Mouse (Mus musculus) adrenal gland (tissue): Measurements from ENCODE around the gene Aldh3b1.

Experiments
- intact Hi-C: fragments of 180-260 bp; cut with DNase I; formaldehyde crosslinking; loops from one replicate; pipeline ENCODE4 v1.15.1; 2025

Aldh3b1 gene

DNA sequence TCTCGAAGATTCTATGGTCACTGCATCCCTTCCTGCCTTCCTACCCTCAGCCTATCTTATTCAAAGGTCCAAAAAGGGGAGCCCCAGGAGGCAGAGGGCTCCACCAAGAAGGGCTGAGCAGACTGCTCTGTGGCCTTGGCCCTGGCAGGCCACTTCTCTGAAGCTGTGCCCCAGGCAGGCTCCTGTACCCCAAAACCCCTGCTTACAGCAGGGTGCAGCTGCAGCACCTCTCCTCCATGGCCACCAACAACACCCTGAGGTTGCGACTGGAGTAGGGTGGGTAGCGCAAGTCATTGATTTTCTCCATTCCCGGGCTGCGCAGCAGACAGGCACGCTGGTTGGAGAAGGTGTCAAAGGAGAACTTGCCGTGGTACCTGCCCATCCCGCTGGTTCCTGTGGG, 15.9 kb downstream of the Aldh3b1 start:
- intact Hi-C loops = no loop called here

DNA sequence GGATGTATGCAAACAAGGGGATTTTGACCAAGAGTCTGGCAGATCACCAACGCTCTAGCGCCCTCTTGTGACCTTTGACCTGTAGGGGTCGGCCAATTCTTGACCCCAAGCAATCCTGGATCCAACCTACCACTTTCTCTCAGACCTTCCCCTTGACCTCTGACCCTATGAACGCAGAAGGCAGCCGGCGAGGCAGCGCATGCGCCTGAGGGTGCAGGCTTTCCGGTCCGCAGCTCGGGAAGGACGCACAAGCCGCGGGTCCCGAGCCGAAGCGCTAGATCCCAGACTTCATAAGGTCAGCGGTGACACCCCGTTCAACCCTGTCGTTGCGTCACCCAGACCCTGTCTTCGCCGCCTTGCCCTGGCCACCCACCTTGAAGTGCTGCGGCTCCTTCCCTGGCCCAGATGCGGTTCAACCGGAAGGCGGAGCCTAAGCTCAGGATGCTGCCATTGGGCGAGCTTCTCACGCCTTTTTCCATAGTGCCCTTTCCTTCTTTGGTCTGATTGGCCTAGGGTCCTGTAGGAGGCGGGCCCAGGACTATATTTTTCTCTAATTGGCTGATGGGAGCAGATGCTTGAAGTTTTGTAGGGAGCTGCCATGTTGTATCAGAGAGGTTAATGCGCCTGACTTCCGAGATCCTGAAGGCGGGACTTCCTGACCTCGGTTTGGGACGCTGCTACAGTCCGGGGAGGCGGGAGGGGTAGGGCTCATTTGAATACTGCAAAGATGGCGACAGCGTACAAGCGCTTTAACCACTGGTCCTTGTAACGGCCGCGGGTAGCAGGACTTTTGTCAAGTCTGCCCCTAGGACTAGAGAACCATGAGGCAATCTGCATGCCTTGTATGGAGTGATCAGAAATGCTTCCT, 17.0 kb downstream of the Aldh3b1 start, which contains the start of gene Ndufs8:
Gene Ndufs8 (minus strand): TSS at position 438 of the 868 bp plus-strand sequence.
- intact Hi-C loops = no loop called here

- intact Hi-C loops = no loop called here
Observed at GRCm38 (mm10) chr19:3910206-3910605, 19.4 kb downstream of the Aldh3b1 start.

- intact Hi-C loops = no loop called here
Observed at GRCm38 (mm10) chr19:3907876-3908660, 21.5 kb downstream of the Aldh3b1 start.

- intact Hi-C loops = no loop called here
Observed at GRCm38 (mm10) chr19:3906795-3907786, 22.5 kb downstream of the Aldh3b1 start, which contains the start of gene Tcirg1. TSS of gene Tcirg1 (minus strand) at chr19:3907133.

DNA sequence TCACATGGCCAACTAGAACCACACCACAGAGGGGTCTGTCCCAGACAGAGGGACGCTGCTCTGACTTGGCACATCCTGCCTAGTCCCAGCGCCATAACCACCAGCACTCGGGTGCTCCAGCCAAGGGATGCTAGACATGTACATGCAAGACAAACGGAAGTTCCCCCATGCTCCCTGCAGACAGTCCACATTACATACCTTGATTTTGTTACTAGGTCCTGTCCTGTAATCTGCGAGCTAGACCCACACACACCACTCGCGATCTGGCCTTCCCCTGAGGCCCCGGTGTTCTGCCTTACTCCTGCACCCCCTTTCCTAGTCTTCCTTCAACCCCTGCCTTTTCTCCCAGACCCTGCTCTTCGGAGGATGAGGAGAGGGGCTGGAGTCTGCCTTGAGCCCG, 23.3 kb downstream of the Aldh3b1 start:
- intact Hi-C loops = no loop called here

- intact Hi-C loops = no loop called here
Observed at GRCm38 (mm10) chr19:3905261-3905969, 24.2 kb downstream of the Aldh3b1 start.

DNA sequence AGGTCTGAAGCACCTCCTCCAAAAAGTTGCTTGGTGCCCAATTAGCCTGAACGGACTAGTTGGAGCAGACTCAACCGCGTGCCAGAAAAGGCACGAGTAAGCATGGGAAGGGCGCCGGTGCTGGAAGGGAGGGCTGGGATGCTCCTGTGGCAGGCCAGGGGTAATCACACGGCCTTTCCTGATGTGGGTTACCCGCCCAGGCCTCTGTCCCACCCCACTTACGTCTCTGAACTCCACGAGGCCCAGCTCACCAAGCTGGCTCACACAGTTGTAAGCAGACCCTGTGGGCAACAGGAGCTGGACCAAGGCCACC, 25.3 kb downstream of the Aldh3b1 start:
- intact Hi-C loops = no loop called here

DNA sequence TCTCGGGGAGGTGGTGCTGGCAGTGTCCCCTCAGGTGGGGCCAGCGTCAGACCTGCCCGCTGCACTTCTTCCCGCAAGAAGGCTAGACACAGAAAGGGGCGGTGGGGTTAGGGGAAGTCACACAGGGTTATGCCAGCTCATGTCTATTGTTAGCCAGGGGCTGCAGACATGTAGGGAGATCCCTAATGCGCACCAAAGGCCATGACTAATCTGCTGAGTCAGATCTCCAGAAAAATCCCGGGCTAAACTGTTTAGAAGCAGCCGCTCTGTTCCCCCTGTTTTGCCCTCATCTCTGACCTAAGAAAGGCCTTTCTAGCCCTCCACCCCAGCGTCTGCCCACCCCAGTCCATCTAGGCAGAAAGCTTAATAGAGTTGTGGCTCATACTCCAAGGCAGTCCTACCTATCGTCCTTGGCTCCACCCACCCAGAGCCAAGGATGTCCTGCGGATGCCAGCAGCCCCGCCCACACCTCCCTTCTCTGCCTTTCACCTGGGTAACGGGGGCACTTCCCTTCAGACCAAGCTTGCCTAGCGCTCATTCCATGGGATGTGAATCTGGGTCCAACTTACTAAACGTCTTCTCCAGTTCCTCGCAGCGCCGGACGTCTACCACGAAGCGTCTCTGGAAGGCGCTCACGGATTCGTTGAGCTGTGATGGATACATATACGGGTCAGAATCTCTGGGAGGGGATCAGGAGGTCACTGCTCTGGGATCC, 25.8 kb downstream of the Aldh3b1 start:
- intact Hi-C loops = no loop called here

DNA sequence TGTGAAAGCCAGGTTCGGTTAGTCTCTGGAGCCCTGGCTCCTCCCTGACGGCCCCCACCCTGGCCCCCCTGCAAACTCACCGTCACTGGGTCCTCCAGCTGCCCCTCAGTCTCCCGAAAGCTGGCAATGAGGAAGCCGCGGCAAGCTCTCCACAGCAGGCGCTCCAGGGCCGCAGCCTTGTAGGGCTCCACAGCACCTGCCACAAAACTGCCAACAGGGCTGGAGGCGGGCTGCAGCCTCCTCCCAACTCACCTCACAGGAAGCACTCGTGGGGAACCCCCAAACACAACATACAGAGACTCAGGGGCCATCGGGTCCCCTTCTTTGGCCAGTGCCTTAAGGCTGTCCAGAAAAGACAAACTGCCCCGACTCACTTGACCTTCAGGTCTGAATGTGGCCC, 26.6 kb downstream of the Aldh3b1 start:
- intact Hi-C loops = no loop called here

DNA sequence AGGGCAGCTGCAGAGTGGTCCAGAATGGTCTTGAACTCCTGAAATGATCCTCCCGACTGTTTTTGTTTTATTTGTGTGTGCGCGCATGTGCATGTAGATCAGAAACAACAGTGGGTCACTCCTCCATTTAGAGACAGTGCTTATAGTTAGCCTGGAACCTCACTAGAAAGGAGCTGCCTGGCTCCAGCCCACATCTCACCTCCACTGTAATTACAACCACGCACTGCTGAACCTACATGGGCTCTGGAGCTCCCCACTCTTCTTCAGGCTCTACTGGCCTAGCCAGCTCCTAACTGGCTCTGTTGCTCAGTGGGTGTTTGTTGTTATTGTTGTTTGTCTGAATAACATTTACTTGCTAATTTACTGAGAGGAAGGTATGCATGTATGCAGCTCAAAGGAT, 30.0 kb downstream of the Aldh3b1 start:
- intact Hi-C loops = no loop called here

GRCm38 (mm10) chr19:3898952-3899351, 30.7 kb downstream of the Aldh3b1 start:
- intact Hi-C loops = no loop called here

- intact Hi-C loops = no loop called here
Observed at GRCm38 (mm10) chr19:3897557-3897956, 32.1 kb downstream of the Aldh3b1 start.

GRCm38 (mm10) chr19:3896208-3896607, 33.4 kb downstream of the Aldh3b1 start:
- intact Hi-C loops = no loop called here

DNA sequence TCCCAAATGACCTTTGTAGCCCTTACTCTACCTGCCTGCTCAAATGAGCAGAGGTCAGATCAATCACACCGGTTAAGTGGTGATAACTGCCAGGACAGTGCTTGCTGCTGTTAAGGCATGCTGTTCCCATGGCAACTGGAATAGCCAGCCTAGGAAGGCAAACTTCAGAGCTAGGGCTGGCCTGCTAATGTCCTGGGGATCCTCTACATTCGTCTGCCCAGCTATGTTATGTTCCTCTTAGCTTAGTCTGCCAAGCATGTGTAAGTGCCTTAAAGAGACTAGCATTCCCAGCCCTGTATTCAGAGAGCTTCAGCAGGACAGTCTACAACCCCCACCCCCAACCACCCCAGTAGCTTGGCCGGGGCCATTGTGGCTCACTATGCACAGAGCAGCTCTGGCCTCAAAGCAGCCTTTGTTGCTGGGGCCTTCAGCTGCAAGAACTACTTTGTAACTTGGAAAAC, 34.4 kb downstream of the Aldh3b1 start:
- intact Hi-C loops = no loop called here

DNA sequence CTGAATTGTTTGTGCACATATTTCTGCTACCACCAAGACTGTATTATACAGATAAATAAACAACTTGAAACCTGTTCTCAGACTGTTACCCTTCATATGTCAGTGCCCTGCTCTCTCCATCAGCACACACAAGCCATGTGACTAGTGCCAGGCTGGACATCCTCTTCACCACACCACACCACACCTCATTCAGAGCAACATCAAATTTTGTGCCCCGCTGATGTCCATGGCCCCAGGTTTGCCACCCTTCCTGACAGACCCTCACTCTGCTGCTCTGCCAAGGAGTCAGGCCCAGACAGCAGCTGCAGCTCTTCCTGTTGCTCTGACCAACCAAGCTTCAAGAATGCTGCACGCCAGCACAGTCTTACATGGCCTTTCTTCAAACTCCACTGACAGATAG, 35.3 kb downstream of the Aldh3b1 start:
- intact Hi-C loops = no loop called here

- intact Hi-C loops = no loop called here
Observed at GRCm38 (mm10) chr19:3893545-3894116, 36.0 kb downstream of the Aldh3b1 start.

DNA sequence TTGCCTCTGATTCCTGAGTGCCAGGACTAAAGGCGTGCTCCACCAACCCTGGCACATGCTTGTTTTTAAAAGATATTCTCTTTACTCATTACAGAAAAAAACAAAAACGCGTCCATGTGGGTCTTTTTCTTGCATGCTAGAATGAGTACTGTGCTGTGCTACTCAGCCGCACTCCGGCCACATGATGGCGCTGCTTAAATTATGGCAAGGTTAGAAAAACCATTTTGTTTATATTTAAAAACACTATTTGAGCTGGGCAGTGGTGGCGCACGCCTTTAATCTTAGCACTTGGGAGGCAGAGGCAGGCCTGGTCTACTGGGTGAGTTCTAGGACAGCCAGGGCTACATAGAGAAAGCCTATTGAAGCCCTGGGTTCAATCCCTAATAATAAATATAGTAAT, 39.4 kb downstream of the Aldh3b1 start:
- intact Hi-C loops = no loop called here

GRCm38 (mm10) chr19:3889096-3889495, 40.5 kb downstream of the Aldh3b1 start:
- intact Hi-C loops = no loop called here
